Mouse (Mus musculus) embryonic facial prominence, embryonic 14.5 days (tissue): Measurements from ENCODE around the gene Tmem185b. TPM values are rescaled to one million over a fixed set of nuclear protein-coding genes. Genes with fewer than 3 reads are reported as not detected.

ENCODE experiments used
- ATAC-seq: fragments of 200-750 bp; cut with Nextera tagmentation; 2 replicates; pipeline ENCODE4 v1.8.0; 2017; ENCODE audit warnings: low read depth, moderate number of reproducible peaks, moderate TSS enrichment
- DNase-seq: peaks from one replicate; pipeline ENCODE4 v3.0.0-alpha.2; 2015; ENCODE audit warnings: low spot score
- H3K27ac ChIP-seq: fragments of 300-500 bp; sonication (generic); replicated peaks from 2 replicates; pipeline ENCODE4 v1.5.1; 2014; ENCODE audit warnings: low read depth, mild to moderate bottlenecking, low read length, moderate library complexity
- H3K27me3 ChIP-seq: fragments of 300-500 bp; sonication (generic); replicated peaks from 2 replicates; pipeline ENCODE4 v1.6.1; 2014; ENCODE audit warnings: low read length; ENCODE audit not compliant: control insufficient read depth, insufficient read depth
- H3K36me3 ChIP-seq: fragments of 300-500 bp; sonication (generic); 2 replicates; pipeline ENCODE4 v1.6.1; 2014; ENCODE audit warnings: low read length, mixed read lengths; ENCODE audit not compliant: control insufficient read depth, insufficient read depth
- H3K4me1 ChIP-seq: fragments of 300-500 bp; sonication (generic); 2 replicates; pipeline ENCODE4 v1.6.1; 2014; ENCODE audit warnings: antibody characterized with exemption, low read length; ENCODE audit not compliant: control insufficient read depth, insufficient read depth
- H3K4me2 ChIP-seq: fragments of 300-500 bp; sonication (generic); 2 replicates; pipeline ENCODE4 v1.6.1; 2014; ENCODE audit warnings: low read depth, mild to moderate bottlenecking, low read length, moderate library complexity, mixed read lengths
- H3K4me3 ChIP-seq: fragments of 300-500 bp; sonication (generic); 2 replicates; pipeline ENCODE4 v1.5.1; 2014; ENCODE audit warnings: low read depth, mild to moderate bottlenecking, low read length
- H3K9ac ChIP-seq: fragments of 300-500 bp; sonication (generic); 2 replicates; pipeline ENCODE4 v1.6.1; 2014; ENCODE audit warnings: low read depth, mild to moderate bottlenecking, low read length, moderate library complexity, mixed read lengths
- H3K9me3 ChIP-seq: fragments of 300-500 bp; sonication (generic); 2 replicates; pipeline ENCODE4 v1.6.1; 2016; ENCODE audit warnings: low read length; ENCODE audit not compliant: control insufficient read depth
- WGBS: fragments of 180-500 bp; shearing (Covaris S2); extraction: QIAGEN DNeasy Blood & Tissue Kit; methylation state at CpG from one replicate; pipeline ENCODE4 v1.1.7; 2014; 5-methylcytosine and 5-hydroxymethylcytosine counted together
- polyA plus RNA-seq: library from polyadenylated mRNA; unstranded; fragments of >200 nt; fragmentation: Nextera tagmentation; extraction: Ambion mirVana; gene quantifications from 2 replicates; pipeline ENCODE4 v1.2.1, GENCODE M21; 2014

Tmem185b gene
- polyA plus RNA-seq = 25.3 and 25.8 TPM in 2 replicates

- Histone ChIP-seq H3K36me3 (peaks cover 27% of the 10 kb centered on the region), H3K4me2 (peak within 1 kb of the TSS; percentile 90), H3K9me3 (peaks cover 19% of the 10 kb centered on the region), H3K4me3 (peak within 1 kb of the TSS; percentile 66), H3K9ac (peak within 1 kb of the TSS; percentile 77), H3K27ac (peak within 1 kb of the TSS; percentile 82), H3K27me3 (no peaks in the 10 kb centered on the region), H3K4me1 (peaks cover 15% of the 10 kb centered on the region)
- ATAC-seq = peak; percentile 98
- 7% methylated on average over 13 of the region's 82 CpGs for WGBS
- DNase-seq = peak; percentile 93
Observed at GRCm38 (mm10) chr1:119525689-119526591, at the start of gene Tmem185b. TSS of gene Tmem185b (plus strand) at chr1:119526160.

DNA sequence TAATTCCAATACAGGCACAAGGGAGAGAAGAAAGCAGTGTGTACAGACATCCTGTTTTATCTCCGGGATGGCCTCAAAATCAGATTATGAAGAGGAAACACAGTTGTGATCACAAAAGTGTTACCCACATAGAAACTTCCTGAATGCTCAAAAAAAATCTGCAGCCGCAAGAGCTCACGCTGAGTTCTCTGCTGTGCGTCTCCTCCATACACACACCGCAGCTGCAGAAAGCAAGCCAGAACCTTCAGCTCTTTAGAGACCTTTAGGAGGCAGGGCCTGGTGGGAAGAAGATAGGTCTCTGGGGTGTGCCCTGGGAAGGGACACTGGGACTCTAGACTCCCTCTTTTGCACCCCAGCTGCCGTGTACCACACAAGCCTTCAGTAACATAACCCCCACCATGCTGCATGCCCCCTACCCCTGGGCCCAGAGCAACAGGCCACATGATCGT lies 49.0 kb upstream of the Tmem185b start:
- DNase-seq (no peak), ATAC-seq (peak; percentile 34; the same call in 1 of the 2 replicates)
- Histone ChIP-seq H3K9me3 (0 out of 2 replicates have a peak, but pooled peaks cover 4% of the 10 kb centered on the region), H3K36me3 (peaks cover 45% of the 10 kb centered on the region), H3K9ac (no peak overlapping the region), H3K27ac (no peak overlapping the region), H3K27me3 (no peaks in the 10 kb centered on the region), H3K4me2 (no peak overlapping the region), H3K4me1 (no peaks in the 10 kb centered on the region), H3K4me3 (no peak overlapping the region)
- 73% methylated on average over 7 of the region's 7 CpGs for WGBS

- Histone ChIP-seq H3K9me3 (0 out of 2 replicates have a peak, but pooled peaks cover 4% of the 10 kb centered on the region), H3K27ac (no peak overlapping the region), H3K4me2 (no peak overlapping the region), H3K9ac (no peak overlapping the region), H3K4me1 (no peaks in the 10 kb centered on the region), H3K27me3 (no peaks in the 10 kb centered on the region), H3K4me3 (no peak overlapping the region), H3K36me3 (peaks cover 44% of the 10 kb centered on the region)
- DNase-seq = no peak
- WGBS = 92% methylated on average over 4 of the region's 4 CpGs
- no peak for ATAC-seq
Observed at GRCm38 (mm10) chr1:119479641-119480040, 46.3 kb upstream of the Tmem185b start.

GRCm38 (mm10) chr1:119480678-119481077 lies 45.3 kb upstream of the Tmem185b start:
- no peak overlapping the region for H3K4me3 ChIP-seq
- no peak overlapping the region for H3K9ac ChIP-seq
- DNase-seq (no peak), ATAC-seq (no peak)
- no peaks in the 10 kb centered on the region for H3K27me3 ChIP-seq
- H3K36me3 ChIP-seq = peaks cover 33% of the 10 kb centered on the region
- H3K9me3 ChIP-seq = 0 out of 2 replicates have a peak, but pooled peaks cover 4% of the 10 kb centered on the region
- H3K4me1 ChIP-seq = no peaks in the 10 kb centered on the region
- H3K27ac ChIP-seq = no peak overlapping the region
- H3K4me2 ChIP-seq = no peak overlapping the region
- WGBS = 94% methylated on average over 8 of the region's 8 CpGs

GRCm38 (mm10) chr1:119481205-119481932 lies 44.6 kb upstream of the Tmem185b start:
- Histone ChIP-seq H3K4me3 (no peak overlapping the region), H3K36me3 (peaks cover 27% of the 10 kb centered on the region), H3K27ac (no peak overlapping the region), H3K27me3 (no peaks in the 10 kb centered on the region), H3K9me3 (0 out of 2 replicates have a peak, but pooled peaks cover 4% of the 10 kb centered on the region), H3K9ac (no peak overlapping the region), H3K4me2 (no peak overlapping the region), H3K4me1 (no peaks in the 10 kb centered on the region)
- DNase-seq = no peak
- ATAC-seq = no peak
- WGBS = 96% methylated on average over 7 of the region's 7 CpGs

GRCm38 (mm10) chr1:119482891-119483290 lies 43.1 kb upstream of the Tmem185b start:
- DNase-seq (no peak), ATAC-seq (no peak)
- WGBS = 56% methylated on average over 3 of the region's 3 CpGs

DNA sequence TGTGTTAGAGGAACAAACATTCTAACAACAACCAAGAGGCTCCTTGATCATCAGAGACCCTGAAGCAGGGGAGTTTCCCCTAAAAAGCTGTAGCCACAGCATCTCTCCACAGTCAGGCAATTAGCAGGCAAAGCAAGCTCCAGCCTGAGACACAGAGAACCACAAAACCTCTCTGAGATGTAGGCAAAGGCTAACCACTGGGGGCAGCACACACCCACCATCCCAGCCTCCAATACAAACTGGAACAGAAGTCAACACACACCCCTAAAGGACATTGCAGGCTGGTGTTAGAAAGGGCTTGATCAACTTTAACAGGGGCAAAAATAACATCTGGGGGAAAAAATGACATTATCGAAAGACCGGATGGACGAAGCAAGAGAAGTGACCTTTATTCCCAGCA lies 41.5 kb upstream of the Tmem185b start:
- H3K9me3 ChIP-seq = 0 out of 2 replicates have a peak, but pooled peaks cover 4% of the 10 kb centered on the region
- 47% methylated on average over 3 of the region's 3 CpGs for WGBS
- no peak overlapping the region for H3K27ac ChIP-seq
- DNase-seq = peak; percentile 54
- peaks cover 17% of the 10 kb centered on the region for H3K4me1 ChIP-seq
- no peak overlapping the region for H3K4me3 ChIP-seq
- no peak overlapping the region for H3K9ac ChIP-seq
- no peak overlapping the region for H3K4me2 ChIP-seq
- no peaks in the 10 kb centered on the region for H3K27me3 ChIP-seq
- ATAC-seq = peak; percentile 47; the same call in 1 of the 2 replicates
- H3K36me3 ChIP-seq = peaks cover 15% of the 10 kb centered on the region

More at GRCm38 (mm10) chr1:119482891-119483290, 43.1 kb upstream of the Tmem185b start:
- H3K4me2 ChIP-seq = no peak overlapping the region
- no peak overlapping the region for H3K4me3 ChIP-seq
- no peak overlapping the region for H3K9ac ChIP-seq
- H3K4me1 ChIP-seq = peaks cover 13% of the 10 kb centered on the region
- peaks cover 15% of the 10 kb centered on the region for H3K36me3 ChIP-seq
- no peaks in the 10 kb centered on the region for H3K27me3 ChIP-seq
- H3K9me3 ChIP-seq = 0 out of 2 replicates have a peak, but pooled peaks cover 4% of the 10 kb centered on the region
- H3K27ac ChIP-seq = no peak overlapping the region

- ATAC-seq = no peak
- no peaks in the 10 kb centered on the region for H3K27me3 ChIP-seq
- H3K4me2 ChIP-seq = no peak overlapping the region
- H3K36me3 ChIP-seq = peaks cover 15% of the 10 kb centered on the region
- H3K4me3 ChIP-seq = no peak overlapping the region
- peaks cover 17% of the 10 kb centered on the region for H3K4me1 ChIP-seq
- no peak overlapping the region for H3K27ac ChIP-seq
- no peak for DNase-seq
- H3K9ac ChIP-seq = no peak overlapping the region
- 0 out of 2 replicates have a peak, but pooled peaks cover 4% of the 10 kb centered on the region for H3K9me3 ChIP-seq
- WGBS = 25% methylated on average over 2 of the region's 2 CpGs
Observed at GRCm38 (mm10) chr1:119485825-119486224, 40.1 kb upstream of the Tmem185b start.
